Mouse (Mus musculus): ENCODE measurements around the gene Pip4k2c. TPM values are rescaled to one million over a fixed set of nuclear protein-coding genes. Genes with fewer than 3 reads are reported as not detected.
A peak's percentile ranks its signal among the peaks of the same experiment; 100 is the strongest.
"Not testable (repeated sequence)": the region's sequence is repeated elsewhere in the genome, so short reads cannot be mapped to it uniquely, and the experiment has no call there.

Pip4k2c gene
- total RNA-seq, 2 experiments from 2014 or later = 27.7 to 30.9 TPM

GRCm38 (mm10) chr10:127209928-127210570, 1.3 kb downstream of the Pip4k2c start:
- DNase-seq = no peak

- DNase-seq = no peak
Measured at GRCm38 (mm10) chr10:127208921-127209320, 2.5 kb downstream of the Pip4k2c start.

- DNase-seq = no peak
Measured at GRCm38 (mm10) chr10:127205373-127205772, 6.0 kb downstream of the Pip4k2c start.

DNA sequence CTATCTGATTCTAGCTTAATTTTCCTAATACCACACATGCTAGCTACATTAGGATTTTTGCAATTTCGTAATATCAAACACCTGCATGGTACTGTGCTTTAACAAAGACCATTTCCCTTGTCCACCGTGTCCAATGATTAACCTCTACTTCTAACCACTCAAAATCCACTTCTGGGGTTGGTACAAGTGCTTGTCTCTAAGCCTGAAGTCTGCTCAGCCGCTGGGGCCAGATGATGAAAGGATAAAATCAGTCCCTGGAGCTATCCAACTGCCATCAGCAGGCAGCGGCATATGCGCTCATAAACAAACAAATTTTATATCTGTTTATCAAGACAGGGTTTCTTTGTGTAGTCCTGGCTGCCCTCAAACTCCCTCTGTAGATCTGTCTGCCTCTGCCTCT, 6.8 kb downstream of the Pip4k2c start:
- DNase-seq = no peak

DNA sequence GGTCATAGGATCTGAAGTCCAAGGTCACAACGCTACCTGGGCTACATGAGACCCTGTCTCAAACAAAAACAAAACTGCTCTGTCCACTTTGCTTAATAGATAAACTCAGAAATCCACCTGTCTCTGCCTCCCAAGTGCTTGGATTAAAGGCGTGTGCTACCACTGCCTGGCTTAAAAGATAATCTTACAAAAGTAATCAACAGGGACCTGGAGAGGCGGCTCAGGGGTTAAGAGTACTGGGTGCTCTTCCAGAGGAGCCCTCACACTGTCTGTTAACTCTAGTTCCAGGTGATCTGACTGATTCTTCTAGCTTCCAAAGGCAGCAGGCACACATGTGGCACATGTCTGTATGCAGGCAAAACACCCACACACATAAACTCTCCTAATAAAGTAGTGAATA, 8.3 kb downstream of the Pip4k2c start:
- no peak for DNase-seq

- no peak for DNase-seq
Measured at GRCm38 (mm10) chr10:127200279-127200678, 11.1 kb downstream of the Pip4k2c start.

GRCm38 (mm10) chr10:127199474-127199873, 11.9 kb downstream of the Pip4k2c start:
- DNase-seq = no peak

DNA sequence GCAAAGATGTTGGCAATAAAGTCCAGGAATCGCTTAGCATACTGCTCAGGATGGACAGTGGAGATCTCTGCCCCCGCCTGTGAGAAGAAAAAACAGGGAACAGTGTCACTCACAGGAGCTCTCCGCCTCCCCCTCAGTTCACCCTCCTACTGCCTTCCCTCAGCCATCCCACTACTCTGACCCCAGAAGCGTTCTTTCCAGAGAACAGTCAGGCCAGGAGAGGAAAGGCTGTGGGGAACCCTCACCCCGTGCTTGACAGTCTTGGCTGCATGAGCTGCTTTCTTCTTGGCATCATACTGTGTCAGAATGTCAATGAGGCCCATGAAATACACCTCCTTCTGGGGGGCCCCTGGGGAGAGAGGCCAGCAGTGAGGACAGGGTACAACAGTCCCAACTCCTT, 12.3 kb downstream of the Pip4k2c start:
- no peak for DNase-seq

GRCm38 (mm10) chr10:127198492-127198891, 12.9 kb downstream of the Pip4k2c start:
- no peak for DNase-seq

DNA sequence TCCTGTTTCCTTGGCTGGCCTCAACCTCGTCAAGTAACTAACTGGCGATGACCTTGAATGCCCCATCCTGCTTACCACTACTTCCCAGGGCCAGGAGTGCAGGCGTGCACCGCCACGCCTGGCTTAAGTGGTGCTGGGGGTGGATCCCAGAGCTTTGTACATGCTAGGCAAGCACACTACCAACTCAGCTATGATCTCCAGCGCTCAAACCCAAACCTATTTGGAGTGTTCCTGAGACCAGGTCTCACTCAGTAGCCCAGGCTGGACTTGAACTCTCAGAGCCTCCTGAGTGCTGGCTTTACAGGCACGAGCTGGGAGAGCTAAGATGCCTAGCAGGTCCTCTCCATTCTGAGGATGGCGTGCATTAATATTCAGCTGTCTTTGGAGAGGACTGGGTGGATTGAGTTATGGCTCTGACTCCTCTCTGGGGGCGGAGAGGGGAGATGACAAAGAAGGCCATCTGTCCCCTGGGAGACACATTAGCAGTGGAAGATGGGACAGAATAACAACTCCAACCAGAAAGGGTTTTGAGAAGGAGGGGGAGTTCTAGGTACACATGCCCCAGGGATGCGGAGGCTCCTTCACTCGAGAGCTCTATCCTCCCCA, 13.8 kb downstream of the Pip4k2c start:
- DNase-seq = no peak

DNA sequence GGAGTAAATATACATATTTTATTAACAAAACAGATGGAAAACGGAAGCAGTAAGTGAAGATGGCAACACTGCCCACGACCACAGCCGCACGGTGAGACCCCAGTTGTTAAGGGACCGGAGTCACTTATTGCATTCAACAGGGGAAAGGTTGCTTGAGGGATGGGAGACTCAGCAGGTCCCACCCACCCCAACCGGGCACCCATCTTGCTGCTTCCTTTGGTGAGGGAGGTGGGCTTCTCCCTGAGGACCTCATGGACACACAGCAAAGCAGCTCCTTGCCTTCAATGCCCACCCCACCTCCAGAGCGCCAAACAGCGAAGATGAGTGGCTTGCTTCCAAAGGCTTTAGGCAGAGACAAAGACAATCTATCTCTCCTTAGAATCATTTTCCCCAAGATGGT, 14.3 kb downstream of the Pip4k2c start:
- DNase-seq = no peak

DNA sequence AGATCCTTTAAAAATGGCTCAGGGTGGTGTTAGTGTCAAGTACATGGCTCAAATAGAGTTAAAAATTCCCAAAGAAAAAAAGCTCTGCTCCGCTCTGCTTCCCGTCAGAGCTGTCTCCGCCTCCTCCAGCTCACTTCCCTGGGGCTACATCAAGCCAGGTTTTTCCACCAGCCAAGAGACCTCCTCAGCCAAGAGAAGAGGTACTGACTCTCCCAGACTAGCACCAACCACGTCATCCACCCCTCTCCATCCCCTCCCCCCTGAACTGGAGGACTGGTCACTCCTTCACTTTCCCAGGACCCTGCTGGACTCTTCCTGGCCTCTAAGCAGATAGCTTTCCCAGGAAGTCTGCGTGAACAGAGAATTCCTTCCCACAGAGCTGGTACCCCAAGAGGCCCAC, 15.0 kb downstream of the Pip4k2c start:
- peak; percentile 72 for DNase-seq

DNA sequence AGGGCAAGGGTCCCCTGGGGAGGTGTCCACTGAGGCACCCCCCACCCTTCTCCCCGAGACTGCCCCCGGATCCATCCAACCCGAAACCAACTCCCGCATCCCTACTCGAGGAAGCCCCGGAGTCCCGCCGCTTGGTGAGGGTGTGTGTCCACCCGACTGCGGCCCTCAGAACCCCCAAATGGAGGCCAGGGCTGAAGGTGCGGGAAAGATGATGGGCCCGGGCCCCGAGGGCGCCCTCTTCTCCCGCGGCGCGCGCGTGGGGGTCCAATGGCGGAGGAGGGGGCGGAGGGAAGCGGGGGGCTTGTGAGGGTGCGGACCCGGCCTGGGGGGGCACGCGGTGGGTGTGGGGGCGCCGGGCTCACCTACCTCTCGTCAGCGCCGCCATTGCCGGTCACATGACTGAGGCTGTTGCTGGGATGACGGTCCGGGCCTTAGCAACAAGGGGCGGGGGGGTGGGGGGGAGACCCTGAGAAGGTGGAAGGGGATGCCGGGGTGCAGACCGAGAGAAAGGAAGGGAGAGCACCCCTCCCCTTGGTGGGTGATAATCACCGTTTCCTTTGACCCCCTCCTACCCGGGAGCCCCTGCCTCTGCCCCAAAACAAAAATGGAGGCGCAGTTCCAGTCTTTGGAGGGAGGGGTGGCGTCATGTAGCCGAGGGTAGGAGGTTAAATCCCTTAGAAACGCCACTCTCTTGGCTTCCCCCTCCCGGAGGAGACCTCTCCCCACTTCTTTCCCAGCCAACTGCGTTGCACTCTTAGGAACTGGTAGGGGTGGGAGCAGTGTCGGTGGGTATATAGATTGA, 15.9 kb downstream of the Pip4k2c start, which contains the start of gene Dtx3:
Gene Dtx3 (minus strand): TSS at position 401 of the 802 bp plus-strand sequence.
- DNase-seq = peak; percentile 62

GRCm38 (mm10) chr10:127194428-127195327, 16.7 kb downstream of the Pip4k2c start:
- peak; percentile 82 for DNase-seq

DNA sequence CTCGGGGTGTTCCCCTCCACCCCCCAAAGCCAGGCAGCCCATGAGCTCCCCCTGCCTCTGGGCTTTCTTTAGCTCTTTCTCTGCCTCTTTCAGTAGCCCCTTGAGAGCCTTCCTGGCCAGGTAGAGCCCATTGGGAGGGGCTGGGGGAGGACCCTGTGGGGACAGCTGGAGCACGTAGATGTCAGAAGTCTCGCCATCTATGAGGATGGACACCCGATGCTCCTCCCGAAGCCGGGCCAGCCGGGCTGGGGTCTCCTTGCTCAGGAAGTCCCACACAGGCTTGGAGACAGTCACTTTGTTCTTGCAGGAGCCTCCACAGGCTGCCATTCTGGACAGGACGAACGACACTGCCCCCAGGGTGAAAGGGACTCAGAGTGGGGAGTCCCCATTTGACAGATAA, 18.4 kb downstream of the Pip4k2c start:
- no peak for DNase-seq

DNA sequence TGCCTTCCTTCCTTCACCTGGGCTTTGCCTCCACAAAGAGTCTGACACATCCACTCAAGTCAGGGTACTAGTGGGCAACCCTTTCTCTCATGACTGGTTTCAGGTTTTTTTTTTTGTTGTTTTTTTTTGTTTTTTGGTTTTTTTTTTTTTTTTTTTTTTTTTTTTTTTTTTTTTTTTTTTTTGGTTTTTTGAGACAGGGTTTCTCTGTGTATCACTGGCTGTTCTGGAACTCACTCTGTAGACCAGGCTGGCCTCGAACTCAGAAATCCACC, 19.4 kb downstream of the Pip4k2c start:
- DNase-seq = not testable (repeated sequence)

- no peak for DNase-seq
Measured at GRCm38 (mm10) chr10:127191191-127192056, 20.0 kb downstream of the Pip4k2c start.

- no peak for DNase-seq
Measured at GRCm38 (mm10) chr10:127190398-127191190, 20.8 kb downstream of the Pip4k2c start.

GRCm38 (mm10) chr10:127189651-127190381, 21.6 kb downstream of the Pip4k2c start, which contains the start of gene Arhgef25:
Gene Arhgef25 (minus strand): TSS chr10:127190083.
- DNase-seq = peak; percentile 64
